Mouse (Mus musculus): ENCODE data around the gene Zfp991.
"Not testable (repeated sequence)": the region's sequence is repeated elsewhere in the genome, so short reads cannot be mapped to it uniquely, and the experiment has no call there.

Gene Zfp991

DNA sequence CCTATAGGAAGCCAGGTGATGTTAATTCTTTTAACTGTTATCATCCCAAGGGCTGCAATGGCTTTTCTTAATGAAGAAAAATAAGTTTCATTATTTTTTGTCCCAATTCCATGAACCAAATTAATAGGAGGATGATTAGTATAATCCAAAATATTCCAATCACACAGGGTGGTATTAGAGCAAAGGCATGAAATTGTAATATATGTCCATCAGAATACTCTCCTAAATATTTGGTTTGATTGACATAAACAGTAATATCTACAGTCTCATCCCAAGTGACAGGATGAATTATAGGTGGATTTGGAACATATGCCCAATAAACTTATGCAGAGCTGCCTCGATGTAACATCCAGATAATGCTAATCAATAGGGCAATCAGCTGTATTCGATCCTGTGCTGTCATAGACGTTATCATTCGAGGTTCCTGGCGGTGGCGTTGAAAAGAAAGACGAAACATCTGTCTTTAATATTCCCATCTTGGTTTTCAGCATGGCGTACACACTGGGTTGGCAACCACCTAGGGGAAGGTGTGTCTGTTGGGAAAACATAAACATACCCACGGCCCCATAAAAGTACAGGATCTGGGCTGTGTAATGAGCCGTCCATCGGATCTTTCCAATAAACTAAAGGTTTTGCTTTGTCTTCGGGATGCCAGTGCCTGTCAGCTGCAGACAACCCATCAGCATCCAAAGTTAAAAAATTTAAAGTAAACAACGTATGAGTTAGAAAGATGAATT, 50.3 kb downstream of the Zfp991 start:
- not testable (repeated sequence) for DNase-seq (ENCODE audit: low spot score)

DNA sequence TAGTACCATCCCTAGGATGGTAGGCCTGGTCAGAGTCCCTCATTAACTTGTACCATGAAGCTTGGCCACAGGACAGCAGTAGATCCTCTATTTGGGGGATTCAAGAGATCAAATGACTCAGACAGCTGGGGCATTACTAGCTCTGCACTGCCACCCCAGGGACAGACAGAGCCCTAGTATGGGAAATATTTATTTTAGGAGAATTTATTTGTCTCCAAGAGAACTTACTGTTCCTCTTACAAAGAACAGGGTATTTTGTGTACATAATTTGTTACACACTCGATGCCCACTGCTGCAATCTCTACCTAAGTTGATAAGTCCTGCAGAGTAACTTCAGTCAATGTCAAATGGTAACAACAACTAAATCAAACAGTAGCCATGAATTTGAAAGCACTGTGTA, 55.0 kb downstream of the Zfp991 start:
- not testable (repeated sequence) for DNase-seq (ENCODE audit: low spot score)

DNA sequence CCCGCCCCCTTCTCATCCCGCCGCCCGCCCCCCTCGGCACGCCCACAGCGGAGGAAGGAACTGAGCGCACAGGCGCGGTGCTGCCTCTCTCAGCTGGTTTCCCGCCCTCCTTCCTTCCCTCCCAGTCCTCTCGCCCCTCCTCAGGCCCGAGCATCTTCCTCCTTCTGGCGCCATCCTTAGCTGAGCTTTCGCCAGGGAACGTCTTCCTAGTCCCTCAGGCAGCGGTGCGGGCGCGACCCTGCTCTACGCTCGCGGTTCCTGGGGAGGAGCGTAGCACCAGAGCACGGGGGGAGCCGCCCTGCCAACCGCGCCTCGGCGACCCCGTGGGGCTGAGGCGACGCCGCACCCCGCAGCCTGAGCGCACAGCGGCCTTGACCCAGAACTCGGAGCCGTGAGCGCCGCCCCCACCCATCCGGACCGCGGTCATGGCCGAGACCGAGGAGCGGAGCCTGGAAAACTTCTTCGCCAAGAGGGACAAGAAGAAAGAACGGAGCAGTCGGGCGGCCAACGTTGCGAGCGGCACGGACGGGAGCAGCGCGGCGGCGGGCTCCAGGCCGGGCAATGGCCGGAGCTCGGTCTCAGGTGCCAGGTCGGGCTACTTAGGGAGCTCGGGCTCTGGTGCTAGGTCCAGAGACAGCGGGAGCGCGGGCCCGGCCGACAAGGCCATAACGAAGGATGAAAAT, 55.6 kb downstream of the Zfp991 start:
- not testable (repeated sequence) for DNase-seq (ENCODE audit: low spot score)

DNA sequence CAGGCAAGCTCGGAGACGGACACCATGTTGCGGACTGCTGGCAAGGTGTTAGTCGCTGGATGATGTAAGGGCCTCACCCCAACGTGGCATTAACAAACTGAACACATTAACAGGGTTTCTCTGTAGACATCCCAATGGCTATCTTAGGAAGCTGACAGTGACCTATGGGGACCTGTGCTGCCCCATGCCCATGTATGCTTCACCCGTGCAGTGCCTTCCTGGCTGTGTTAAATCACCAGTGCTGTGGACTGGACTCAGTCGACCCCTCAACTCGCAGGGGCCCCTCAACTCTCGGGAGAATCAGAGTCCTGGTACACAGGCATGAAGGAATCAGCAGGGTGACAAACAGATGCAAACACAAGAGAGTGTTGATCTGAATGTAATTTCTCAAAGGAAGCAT, 63.3 kb downstream of the Zfp991 start:
- DNase-seq (ENCODE audit: low spot score), result not testable (repeated sequence)

DNA sequence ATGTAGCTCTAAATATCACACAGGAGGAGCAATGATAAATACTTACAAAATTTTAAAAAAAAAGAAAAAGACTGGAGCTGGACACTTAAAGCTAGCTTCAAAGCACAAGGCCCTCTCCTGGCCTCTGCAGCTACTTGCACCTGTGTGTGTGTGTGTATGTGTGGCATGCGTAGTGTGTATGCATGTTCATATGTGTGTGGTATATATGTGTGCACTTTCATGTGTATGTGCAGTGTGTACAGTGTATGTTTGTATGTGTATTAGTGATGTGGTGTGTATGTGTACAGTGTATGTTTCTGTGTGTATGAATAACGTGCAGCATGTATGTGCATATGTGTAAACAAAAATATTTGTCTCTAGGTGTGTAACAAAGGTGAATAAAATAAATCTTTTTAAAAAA, 65.4 kb downstream of the Zfp991 start:
- DNase-seq (ENCODE audit: low spot score), result not testable (repeated sequence)

DNA sequence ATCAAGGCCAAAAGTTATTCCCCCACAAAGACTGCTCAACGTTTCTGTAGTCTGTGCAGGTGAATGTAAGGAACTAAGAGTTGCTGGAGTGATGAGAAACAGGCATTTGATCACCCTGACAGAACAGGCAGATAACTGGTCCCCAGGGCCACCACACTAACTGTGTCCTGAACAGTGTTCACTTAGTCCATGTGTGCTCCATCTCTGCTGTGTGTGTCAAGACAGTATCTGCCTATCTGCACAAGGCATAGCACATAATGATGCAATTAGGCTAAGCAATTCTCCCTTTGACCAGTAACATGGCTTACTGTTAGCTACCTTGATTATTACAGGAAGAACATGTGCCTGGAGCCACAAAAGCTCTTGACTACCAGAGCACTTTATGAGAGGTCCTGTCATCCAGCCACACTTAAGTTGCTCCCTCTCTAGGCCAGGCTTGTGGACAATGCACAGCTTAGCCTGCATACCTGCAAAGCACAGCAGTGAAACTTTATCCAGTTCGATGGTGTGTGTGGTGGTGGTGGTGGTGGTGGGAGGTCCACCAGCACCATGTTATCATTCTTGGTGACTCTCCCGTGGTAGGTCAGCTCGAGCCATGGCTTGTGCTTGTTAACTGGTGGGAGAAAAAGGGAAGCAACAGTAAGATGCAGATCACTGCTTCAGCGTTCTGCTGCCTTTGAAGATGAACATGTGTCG, 67.4 kb downstream of the Zfp991 start:
- DNase-seq (ENCODE audit: low spot score), result not testable (repeated sequence)

DNA sequence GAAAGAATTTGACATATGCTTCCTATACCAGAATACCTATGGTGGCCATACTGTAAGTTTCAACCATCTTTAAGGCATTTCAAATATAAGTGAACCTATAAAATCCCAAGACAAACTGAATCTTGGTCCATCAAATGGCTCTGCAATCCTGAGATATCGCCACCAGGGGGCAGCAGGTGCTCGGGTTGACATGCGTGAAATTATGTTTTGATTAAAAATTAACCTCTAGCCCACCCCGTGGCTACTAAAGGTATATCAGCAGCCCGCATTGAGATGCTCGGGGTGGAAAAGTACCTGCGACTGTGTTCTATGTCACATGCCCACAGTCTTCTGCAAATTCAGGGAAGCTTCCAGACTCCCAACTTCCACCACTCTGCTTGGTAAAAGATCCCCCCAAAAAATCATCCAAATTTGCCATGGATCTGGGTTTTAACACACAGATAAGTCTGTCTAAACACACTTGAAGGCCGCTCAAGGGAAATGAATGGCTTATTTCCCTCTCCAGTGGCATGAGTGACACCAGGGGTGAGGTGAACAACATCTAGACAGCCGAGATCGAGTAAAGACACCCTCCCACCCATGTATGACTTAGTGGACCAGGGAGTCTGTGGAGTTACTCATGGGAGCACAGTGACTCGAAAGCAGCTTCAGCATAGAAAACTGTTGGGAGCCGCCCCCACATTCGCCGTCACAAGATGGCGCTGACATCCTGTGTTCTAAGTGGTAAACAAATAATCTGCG, 70.3 kb downstream of the Zfp991 start:
- DNase-seq (ENCODE audit: low spot score), result not testable (repeated sequence)

DNA sequence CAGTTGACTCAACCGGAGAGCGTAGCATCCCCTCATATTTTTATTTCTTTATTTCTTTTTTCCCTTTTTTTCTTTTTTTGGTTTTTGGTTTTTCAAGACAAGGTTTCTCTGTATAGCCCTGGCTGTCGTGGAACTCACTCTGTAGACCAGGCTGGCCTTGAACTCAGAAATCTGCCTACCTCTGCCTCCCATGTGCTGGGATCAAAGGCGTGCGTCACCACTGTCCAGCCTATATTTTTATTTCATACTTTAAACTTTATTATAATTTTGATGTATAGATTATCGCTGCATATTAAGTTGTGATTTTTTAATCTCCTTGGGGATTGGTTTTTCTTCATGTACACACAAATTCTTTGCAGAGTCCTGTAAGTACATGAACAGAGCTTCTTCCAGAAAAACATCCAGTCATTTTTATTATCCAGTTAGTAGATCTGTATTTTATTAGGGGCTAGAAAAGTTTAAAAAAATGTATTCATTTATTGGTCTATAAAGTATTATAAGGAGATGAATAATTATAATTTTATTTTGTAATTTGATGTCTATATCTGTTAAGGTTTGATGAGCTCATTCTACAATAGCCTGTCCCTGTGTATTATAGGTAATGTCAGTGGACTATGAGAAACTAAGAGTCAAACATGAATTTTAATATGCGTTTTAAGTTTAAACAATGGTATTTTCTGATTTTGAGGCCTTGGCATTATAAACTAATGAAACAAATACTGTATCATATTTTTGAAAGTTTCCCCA, 80.5 kb downstream of the Zfp991 start:
- DNase-seq (ENCODE audit: low spot score), result not testable (repeated sequence)

DNA sequence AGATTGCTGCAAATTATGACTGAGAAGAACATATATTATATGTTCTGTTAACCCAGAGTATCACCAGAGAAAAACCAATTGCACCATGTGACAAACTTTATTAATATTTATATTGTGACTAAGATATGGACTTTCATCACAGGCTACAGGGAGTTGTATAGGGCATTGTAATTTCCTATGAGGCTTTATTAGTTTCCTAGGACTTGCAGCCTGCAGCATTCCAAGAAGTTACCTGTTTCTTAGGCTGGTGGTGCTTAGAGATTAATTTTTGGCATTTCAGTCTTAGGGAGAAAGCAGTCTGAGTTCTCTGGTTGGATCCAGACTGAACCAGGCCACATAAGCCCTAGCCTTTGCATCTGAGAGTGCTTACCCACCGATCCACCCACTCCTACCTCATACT, 82.4 kb downstream of the Zfp991 start:
- DNase-seq (ENCODE audit: low spot score), result not testable (repeated sequence)

DNA sequence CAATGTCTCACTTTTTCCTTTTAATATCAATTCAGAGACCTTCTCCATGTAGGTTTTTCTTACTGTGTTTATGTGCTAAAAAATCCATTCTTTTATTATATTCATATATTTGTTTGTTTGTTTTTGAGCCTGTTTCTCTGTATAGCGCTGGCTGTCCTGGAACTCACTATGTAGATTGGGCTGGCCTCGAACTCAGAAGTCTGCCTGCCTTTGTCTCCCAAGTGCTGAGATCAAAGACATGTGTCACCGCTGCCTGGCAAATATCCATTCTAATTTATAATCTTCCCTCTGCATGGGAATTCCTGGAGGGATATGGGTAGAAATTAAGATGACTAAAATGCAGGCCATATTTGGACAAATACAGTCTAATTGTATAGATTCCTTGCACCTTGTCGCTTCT, 85.8 kb downstream of the Zfp991 start:
- DNase-seq (ENCODE audit: low spot score), result not testable (repeated sequence)

DNA sequence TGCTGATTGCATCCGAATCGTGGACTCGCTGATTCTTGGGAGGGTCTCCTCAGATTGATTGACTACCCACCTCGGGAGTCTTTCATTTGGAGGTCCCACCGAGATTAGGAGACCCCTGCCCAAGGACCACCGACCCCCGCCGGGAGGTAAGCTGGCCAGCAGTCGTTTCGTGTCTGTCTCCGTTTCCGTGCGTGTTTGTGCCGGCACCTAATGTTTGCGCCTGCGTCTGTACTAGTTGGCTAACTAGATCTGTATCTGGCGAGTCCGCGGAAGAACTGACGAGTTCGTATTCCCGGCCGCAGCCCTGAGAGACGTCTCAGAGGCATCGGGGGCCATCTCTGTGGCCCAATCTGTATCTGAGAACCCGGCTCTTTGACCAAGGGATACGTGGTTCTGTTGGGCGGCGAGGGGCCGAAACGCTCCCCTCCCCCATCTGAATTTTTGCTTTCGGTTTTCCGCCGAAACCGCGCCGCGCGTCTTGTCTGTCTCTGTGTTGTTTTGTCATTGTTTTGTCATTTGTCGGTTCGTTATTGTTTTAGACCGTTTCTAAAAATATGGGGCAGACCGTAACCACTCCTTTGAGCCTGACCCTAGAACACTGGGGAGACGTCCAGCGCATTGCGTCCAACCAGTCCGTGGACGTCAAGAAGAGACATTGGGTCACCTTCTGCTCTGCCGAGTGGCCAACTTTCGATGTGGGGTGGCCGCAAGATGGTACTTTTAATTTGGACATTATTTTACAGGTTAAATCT, 87.7 kb downstream of the Zfp991 start:
- DNase-seq (ENCODE audit: low spot score), result not testable (repeated sequence)

DNA sequence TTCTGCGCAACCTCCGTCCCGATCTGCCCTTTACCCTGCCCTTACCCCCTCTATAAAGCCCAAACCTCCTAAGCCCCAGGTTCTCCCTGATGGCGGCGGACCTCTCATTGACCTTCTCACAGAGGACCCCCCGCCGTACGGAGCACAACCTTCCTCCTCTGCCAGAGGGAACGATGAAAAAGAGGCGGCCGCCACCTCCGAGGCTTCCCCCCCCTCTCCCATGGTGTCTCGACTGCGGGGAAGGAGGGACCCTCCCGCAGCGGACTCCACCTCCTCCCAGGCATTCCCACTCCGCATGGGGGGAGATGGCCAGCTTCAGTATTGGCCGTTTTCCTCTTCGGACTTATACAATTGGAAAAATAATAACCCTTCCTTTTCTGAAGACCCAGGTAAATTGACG, 88.4 kb downstream of the Zfp991 start:
- DNase-seq (ENCODE audit: low spot score), result not testable (repeated sequence)

DNA sequence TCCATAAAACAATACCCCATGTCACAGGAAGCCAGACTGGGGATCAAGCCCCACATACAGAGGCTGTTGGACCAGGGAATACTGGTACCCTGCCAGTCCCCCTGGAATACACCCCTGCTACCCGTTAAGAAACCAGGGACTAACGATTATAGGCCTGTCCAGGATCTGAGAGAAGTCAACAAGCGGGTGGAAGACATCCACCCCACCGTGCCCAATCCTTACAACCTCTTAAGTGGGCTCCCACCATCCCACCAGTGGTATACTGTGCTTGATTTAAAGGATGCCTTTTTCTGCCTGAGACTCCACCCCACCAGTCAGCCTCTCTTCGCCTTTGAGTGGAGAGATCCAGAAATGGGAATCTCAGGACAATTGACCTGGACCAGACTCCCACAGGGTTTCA, 90.2 kb downstream of the Zfp991 start:
- not testable (repeated sequence) for DNase-seq (ENCODE audit: low spot score)

DNA sequence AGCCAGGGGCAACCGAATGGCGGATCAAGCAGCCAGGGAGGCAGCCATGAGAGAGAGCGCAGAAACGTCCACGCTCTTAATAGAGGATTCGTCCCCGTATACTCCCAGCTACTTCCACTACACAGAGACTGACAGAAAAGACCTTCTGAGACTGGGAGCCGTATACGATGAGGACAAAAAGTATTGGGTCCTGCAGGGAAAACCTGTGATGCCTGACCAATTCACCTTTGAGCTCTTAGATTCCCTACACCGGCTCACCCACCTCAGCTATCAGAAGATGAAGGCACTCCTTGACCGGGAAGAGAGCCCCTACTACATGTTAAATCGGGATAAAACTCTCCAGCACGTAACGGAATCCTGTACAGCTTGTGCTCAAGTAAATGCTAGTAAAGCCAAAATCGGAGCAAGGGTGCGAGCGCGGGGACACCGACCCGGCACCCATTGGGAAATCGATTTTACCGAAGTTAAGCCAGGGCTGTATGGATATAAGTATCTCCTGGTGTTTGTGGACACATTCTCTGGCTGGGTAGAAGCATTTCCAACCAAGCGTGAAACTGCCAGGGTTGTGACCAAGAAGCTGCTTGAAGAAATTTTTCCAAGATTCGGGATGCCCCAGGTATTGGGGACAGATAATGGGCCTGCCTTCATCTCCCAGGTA, 92.1 kb downstream of the Zfp991 start:
- not testable (repeated sequence) for DNase-seq (ENCODE audit: low spot score)

DNA sequence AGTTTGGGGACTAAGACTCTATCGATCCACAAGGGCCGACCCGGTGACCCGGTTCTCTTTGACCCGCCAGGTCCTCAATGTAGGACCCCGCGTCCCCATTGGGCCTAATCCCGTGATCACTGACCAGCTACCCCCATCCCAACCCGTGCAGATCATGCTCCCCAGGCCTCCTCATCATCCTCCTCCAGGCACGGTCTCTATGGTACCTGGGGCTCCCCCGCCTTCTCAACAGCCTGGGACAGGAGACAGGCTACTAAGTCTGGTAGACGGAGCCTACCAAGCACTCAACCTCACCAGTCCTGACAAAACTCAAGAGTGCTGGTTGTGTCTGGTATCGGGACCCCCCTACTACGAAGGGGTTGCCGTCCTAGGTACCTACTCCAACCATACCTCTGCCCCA, 93.8 kb downstream of the Zfp991 start:
- DNase-seq (ENCODE audit: low spot score), result not testable (repeated sequence)

DNA sequence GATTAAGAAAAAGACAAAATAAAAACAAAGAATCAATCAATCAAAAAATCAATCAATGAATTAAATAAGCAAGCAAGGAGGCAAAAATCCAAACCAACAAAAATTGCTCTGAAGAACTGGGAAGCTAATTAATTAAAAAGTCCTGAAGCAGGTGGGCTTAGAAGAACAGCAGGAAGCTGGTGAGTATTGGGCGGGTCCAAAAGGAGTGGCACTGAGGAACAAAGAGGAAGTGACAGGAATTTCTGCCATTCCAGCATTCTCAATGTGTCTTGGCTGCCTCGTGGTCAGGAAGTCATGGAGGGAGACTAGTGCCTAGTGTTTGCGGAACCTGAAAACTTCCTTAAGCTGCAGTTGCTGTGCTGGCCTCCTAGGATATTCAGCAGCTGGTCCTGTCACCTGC, 98.2 kb downstream of the Zfp991 start:
- not testable (repeated sequence) for DNase-seq (ENCODE audit: low spot score)
